Mouse (Mus musculus) bone marrow macrophage, adult 2 months (primary cell): ENCODE measurements around the gene Cep170.

Experiments
- CTCF ChIP-seq: IDR thresholded peaks from 2 replicates; pipeline ENCODE4 v1.5.1; 2012; ENCODE audit warnings: low read depth, mild to moderate bottlenecking, low read length, moderate library complexity
- POLR2A ChIP-seq: IDR thresholded peaks from 2 replicates; pipeline ENCODE4 v1.6.1; 2012; ENCODE audit warnings: mild to moderate bottlenecking, low read depth, low read length, borderline replicate concordance

DNA sequence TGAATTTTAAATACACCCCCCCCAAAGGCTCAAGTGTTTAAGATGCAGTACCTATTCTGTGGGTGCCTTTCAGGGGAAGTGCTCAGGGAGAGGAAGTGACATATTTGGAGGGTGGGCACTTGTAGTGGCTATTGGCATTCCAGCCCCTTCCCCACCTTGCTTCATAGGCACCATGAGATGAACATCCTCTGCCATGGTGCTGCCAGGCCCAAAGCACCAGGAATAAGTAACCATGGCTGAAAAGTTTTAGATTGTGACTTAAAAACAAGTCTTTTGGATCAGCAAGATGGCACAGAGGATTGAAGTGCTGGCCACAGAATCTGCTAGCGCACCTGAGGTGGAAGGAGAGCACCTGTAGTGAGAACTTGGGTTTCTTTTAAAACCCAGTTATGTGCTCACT lies 113.6 kb downstream of the Cep170 start:
- no peak for TF ChIP-seq CTCF
- TF ChIP-seq POLR2A = no peak
